Mouse (Mus musculus) layer of hippocampus, postnatal 14 days (tissue): ENCODE results near the gene Uba1y. TPM values are rescaled to one million over a fixed set of nuclear protein-coding genes. Genes with fewer than 3 reads are reported as not detected.
"Not testable (repeated sequence)": the region's sequence is repeated elsewhere in the genome, so short reads cannot be mapped to it uniquely, and the experiment has no call there.

Experiments
- DNase-seq, 2 experiments: peaks; one replicate each; pipeline ENCODE4 v3.0.0; 2021 to 2022; ENCODE audit warnings: low spot score in 2 of 2, mixed read lengths in 1 of 2
- long read RNA-seq, 2 experiments: library from polyadenylated mRNA; stranded (forward); transcript quantifications; one replicate each; pipeline ENCODE4 v2.0.0; 2021
- total RNA-seq, 2 experiments: library from RNA; stranded (reverse); gene quantifications; 2 replicates each; pipeline ENCODE4 v1.2.3; 2021

Uba1y gene
- total RNA-seq = not detected
- long read RNA-seq, experiment 1 = 0 reads
- long read RNA-seq, experiment 2 = 0 reads

DNA sequence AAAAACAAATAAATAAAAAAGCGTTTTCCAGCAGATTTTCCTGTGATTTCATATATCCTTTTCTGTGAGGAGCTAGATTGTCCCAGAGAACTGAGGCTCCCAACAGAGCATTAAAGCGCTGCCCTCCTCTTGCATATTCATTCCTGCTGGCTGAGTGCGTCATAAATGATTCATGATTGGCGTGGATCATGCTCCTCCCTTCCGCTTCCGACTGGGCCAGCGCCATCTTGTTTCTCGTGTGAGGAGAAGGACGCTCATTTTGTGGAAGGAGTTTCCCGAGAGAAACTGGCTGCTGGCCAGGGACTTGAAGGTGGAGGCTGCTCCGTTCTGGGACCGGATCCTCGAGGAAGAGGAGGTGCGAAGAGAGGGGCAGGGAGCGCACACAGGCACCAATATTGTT is at the start of gene Uba1y:
Uba1y (plus strand) TSS at position 254 of the 400 bp plus-strand sequence.
- no peak for DNase-seq

DNA sequence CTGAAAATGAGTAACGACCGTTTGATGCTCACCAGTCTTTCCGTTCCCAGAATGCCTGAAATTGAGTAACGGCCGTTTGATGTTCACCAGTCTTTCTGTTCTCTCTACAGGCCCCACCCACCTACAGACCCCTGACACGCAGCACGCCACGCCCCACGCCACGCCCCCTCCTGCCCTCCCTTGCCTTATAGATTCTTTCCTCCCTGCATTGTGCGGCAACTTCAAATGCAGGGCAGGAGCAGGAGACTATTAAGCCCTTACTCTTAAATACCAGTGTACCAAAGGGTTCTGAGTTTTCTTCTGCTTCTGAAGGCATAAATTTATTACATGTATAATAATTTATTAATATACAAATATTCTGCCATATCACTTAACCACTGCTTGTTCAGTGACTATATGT is 21.1 kb upstream of the Uba1y start, which contains the start of gene Zfy1:
Zfy1 (minus strand) TSS at position 101 of the 400 bp plus-strand sequence.
- DNase-seq = not testable (repeated sequence)

DNA sequence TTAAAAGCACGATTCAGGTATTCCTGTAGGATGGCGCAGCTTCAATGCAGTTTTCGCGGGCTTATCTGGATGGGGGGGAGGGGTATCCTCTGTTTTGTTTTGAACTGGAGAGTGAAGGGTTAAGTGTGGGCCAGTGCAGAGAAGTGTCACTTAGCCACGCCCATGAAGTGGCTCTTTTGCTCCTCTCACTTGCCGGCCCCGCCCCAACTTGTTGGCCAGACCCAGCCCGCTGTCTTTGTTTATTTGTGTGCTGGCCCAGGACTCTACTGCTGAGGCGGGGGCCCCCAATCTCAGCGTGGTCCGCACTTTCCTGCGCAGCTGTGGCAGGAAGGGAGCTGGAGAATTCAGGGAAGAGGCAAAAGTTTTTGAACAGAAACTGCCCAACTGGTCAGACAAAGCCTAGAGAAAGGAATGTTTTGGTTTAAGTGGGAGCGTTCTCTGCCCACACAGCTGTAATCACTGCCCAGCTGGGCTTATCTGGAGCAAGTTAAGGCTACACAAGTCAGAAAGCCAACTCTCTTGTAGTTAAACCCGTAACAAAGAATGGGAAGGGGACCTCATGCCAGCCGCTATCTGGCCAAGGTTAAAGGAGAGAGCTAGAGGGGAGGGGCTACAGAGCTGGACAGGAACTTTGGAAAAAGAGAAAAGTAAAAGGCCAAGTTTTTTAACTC is 9.3 kb upstream of the Uba1y start:
- no peak for DNase-seq

DNA sequence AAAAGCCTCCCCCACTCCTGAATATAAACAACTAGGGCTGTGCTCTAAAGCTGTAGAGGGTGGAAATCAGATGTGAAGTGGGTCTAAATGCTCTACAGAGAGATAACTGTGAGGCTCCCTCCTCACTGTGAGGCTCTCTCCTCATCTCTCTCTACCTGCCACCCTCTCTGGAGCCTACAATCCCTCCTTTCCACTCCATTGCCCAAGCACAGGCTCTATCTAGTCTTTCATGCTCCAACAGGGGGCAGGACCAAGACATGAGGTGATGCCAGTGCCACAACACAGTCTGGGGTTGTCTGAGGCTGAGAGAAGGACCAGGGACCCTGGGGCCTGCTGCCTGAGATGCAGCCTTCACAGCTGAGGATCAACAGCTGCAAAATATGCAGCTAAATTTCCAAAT is 54.0 kb downstream of the Uba1y start:
- DNase-seq = no peak

DNA sequence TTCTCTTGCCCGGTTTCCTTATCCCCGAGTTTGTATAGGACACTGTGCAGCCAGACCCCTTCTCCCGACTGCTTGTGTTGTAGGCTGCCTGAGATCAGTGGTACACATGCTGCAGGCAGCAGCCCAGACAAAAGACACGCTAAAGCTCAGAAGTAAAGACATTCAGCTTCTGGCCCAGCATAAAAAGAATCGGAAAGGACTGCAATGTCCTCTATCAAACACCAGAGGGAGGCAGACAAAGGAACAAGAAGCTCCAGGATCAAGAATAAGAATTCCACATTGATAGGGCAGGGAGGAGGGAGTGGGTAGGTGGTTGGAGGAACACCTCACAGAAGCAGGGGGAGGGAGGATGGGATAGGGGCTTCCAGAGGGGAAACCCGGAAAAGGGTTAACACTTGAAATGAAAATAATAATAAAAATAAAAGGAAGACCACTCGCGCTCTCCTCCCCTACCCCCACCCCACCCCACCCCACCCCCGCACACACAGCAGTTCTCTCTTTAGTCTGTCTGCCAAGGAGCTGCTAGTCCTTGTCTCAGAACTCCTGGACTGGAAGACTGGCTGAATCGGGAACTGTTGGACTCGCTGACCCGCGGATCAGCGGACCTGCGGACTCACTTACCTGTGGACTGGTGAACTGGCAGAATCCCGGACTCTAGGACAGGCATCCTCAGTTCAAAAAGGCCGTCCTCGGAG is 54.6 kb downstream of the Uba1y start:
- DNase-seq = no peak

Other genes starting within 250 kb of the Uba1y start
- gene Zfy1, start 21.2 kb upstream of the Uba1y start, total RNA-seq = not detected
- gene Kdm5d, start 79.1 kb downstream of the Uba1y start, total RNA-seq = 10 to 100 TPM in 1 of 2 experiments, under 1 TPM in 1; 0.07 to 19.7 TPM
- 10 to 100 TPM in 1 of 2 experiments, not detected in 1; 74.0 TPM for gene Eif2s3y, start 191.9 kb downstream of the Uba1y start, total RNA-seq